ENCODE assay signal across 23 mouse cellular contexts in the genomic region with DNA sequence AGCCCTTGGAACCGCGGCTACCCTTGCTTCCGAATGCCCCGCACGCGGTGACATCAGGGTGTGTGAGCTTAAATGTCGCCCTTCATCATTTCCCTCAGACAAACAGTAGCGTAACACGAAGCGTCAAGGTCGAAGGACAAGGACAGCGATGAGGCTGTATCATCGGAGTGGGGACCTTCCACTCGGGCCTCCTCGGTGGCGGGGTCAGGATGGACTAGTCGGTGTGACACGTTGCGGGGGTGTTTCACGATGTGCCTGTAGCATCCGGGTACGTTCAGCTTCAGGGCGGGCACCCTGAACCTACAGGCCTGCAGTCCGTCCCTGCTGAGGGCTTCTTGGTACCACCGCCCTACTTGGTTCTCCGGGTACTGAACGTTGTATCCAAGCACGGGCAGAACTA. TPM values are rescaled to one million over a fixed set of nuclear protein-coding genes. Genes with fewer than 3 reads are reported as not detected.
DNase-seq lines count a peak whose midpoint lies in the region; ATAC-seq and TF ChIP-seq lines count a peak whose summit lies in the region.
"Had no signal": no experiment of that assay in that cellular context is flagged by ENCODE, and none has a peak within 500 bp of the region (broad histone marks: within the 10 kb centered on the region; RNA-seq: fewer than 3 reads in every experiment).

No protein-coding gene starts in this region.

- H3K4me2 ChIP-seq in heart, embryonic 11.5 days: no peak overlapping the region
- H3K4me2 ChIP-seq: embryonic facial prominence, embryonic 12.5 days; forebrain, embryonic 15.5 days; hindbrain, embryonic 12.5 days had no signal

- no peak overlapping the region for H3K9ac ChIP-seq in heart, embryonic 11.5 days (ENCODE audit: low read depth, low read length)
- H3K9ac ChIP-seq: embryonic facial prominence, embryonic 12.5 days; forebrain, embryonic 15.5 days; hindbrain, embryonic 12.5 days had no signal

- no peaks in the 10 kb centered on the region for H3K9me3 ChIP-seq in E14TG2a.4 (ENCODE audit: low read length)
- no peaks in the 10 kb centered on the region; the same call in 1 of the 2 replicates for H3K9me3 ChIP-seq in heart, embryonic 11.5 days (replicated peaks; ENCODE audit: control insufficient read depth, low read length)
- H3K9me3 ChIP-seq: forebrain, embryonic 15.5 days; G1E had no signal

- whole genome bisulfite sequencing in heart, embryonic 11.5 days (ENCODE audit: insufficient replicate concordance): 75% methylated on average over 28 of the region's 28 CpGs

- no peak for TF ChIP-seq CTCF in E14TG2a.4 (conservative IDR thresholded peaks at IDR 0.05; ENCODE audit: low read length)

- no peaks in the 10 kb centered on the region for H3K36me3 ChIP-seq in E14TG2a.4 (ENCODE audit: insufficient read depth, low read length)
- H3K36me3 ChIP-seq in heart, embryonic 11.5 days (ENCODE audit: control insufficient read depth, insufficient read depth, low read length): no peaks in the 10 kb centered on the region
- H3K36me3 ChIP-seq: forebrain, embryonic 15.5 days had no signal

- no peak overlapping the region for H3K27ac ChIP-seq in heart, embryonic 11.5 days (ENCODE audit: low read depth, low read length)
- H3K27ac ChIP-seq: embryonic facial prominence, embryonic 12.5 days; forebrain, embryonic 15.5 days; hindbrain, embryonic 12.5 days had no signal

- no peak for ATAC-seq in heart, embryonic 11.5 days (replicated peaks; ENCODE audit: insufficient number of reproducible peaks, low FRiP score, low TSS enrichment)
- ATAC-seq: CD4-positive, CD25-positive, alpha-beta regulatory T cell, adult 4 months; forebrain, embryonic 15.5 days; hindbrain, embryonic 16.5 days; inflammation-experienced regulatory T-cells, adult 6 months had no signal

- DNase-seq in adrenal gland, adult (ENCODE audit: inconsistent age in 2 of 2, low spot score in 1 of 2): peak; percentile 37 to 63
- DNase-seq in adrenal gland, postnatal 4 days (ENCODE audit: low spot score in 2 of 2): no peak
- DNase-seq in ZHBTc4 (ENCODE audit: low read depth, low spot score): peak; percentile 38
- peak; percentile 25 to 45 for DNase-seq in adrenal gland, postnatal 36 days
- DNase-seq in kidney, adult 18-20 months: no peak
- DNase-seq: B cell, adult 2 months; cerebellum, adult 11 months; cerebellum, adult 8-10 months; cerebellum, postnatal 14 days; embryo, embryonic 11 days; heart, postnatal 10 days; heart, postnatal 4 days; kidney, adult 11 months had no signal

- peak overlapping the region; percentile 57 for H3K4me3 ChIP-seq in E14TG2a.4 (replicated peaks; ENCODE audit: low read length)
- H3K4me3 ChIP-seq in heart, embryonic 11.5 days (ENCODE audit: low read depth, low read length): no peak overlapping the region
- H3K4me3 ChIP-seq: embryonic facial prominence, embryonic 12.5 days; forebrain, embryonic 15.5 days; hindbrain, embryonic 12.5 days had no signal

- H3K4me1 ChIP-seq in E14TG2a.4 (replicated peaks; ENCODE audit: low read depth, low read length): peaks cover 12% of the 10 kb centered on the region; the same call in 1 of the 2 replicates
- H3K4me1 ChIP-seq in heart, embryonic 11.5 days (ENCODE audit: control insufficient read depth, insufficient read depth, low read length): no peaks in the 10 kb centered on the region
- H3K4me1 ChIP-seq: embryonic facial prominence, embryonic 12.5 days; forebrain, embryonic 15.5 days; hindbrain, embryonic 12.5 days had no signal

- peaks cover 33% of the 10 kb centered on the region for H3K27me3 ChIP-seq in E14TG2a.4 (ENCODE audit: insufficient read depth, low read length)
- H3K27me3 ChIP-seq in heart, embryonic 11.5 days (ENCODE audit: control insufficient read depth, insufficient read depth, low read length): no peaks in the 10 kb centered on the region
- H3K27me3 ChIP-seq: embryonic facial prominence, embryonic 12.5 days; forebrain, embryonic 15.5 days; hindbrain, embryonic 12.5 days had no signal

RNA-seq across cellular contexts. Expression of a gene that starts 20.1 kb away (rescaled TPM):
- total RNA-seq in adrenal gland, postnatal 4 days (2021): 1 to 10 TPM; 6.1 to 6.7 TPM
- total RNA-seq in adrenal gland, postnatal 36 days (2021): 1 to 10 TPM; 4.2 to 4.5 TPM
- polyA plus RNA-seq in heart, embryonic 11.5 days (2014; fragmentation: Nextera tagmentation; extraction: Ambion mirVana): 4.7 and 5.9 TPM in 2 replicates

RNA-seq across cellular contexts. Expression of a gene that starts 20.2 kb away (rescaled TPM):
- 10 to 100 TPM; 14.6 to 14.9 TPM for total RNA-seq in adrenal gland, postnatal 4 days (2021)
- 10 to 100 TPM; 13.0 to 15.2 TPM for total RNA-seq in adrenal gland, postnatal 36 days (2021)
- 3.9 and 4.1 TPM in 2 replicates for polyA plus RNA-seq in heart, embryonic 11.5 days (2014; fragmentation: Nextera tagmentation; extraction: Ambion mirVana)

RNA-seq across cellular contexts. Expression of a gene that starts 58.0 kb away (rescaled TPM):
- 1 to 10 TPM; 3.6 to 3.7 TPM for total RNA-seq in adrenal gland, postnatal 4 days (2021)
- total RNA-seq in adrenal gland, postnatal 36 days (2021): 1 to 10 TPM; 1.7 to 4.3 TPM
- 1.6 and 1.7 TPM in 2 replicates for polyA plus RNA-seq in heart, embryonic 11.5 days (2014; fragmentation: Nextera tagmentation; extraction: Ambion mirVana)
- total RNA-seq: common myeloid progenitor, adult 5-6 weeks had no signal
- polyA plus RNA-seq: CD4-positive, CD25-positive, alpha-beta regulatory T cell, adult 4 months; G1E; inflammation-experienced regulatory T-cells, adult 6 months had no signal

Comparison
In these comparisons a context has a peak if more than half of its experiments do, and no peak if none do; other contexts are left out.
1. DNase-seq: peak in adrenal gland, adult (2 of 2), ZHBTc4 (single experiment) and adrenal gland, postnatal 36 days (2 of 2); none in adrenal gland, postnatal 4 days (0 of 2) and kidney, adult 18-20 months (single experiment).